Mouse (Mus musculus) E14TG2a.4 (cell line): ENCODE results near the gene Fam78a.

Experiments used
- CTCF ChIP-seq: conservative IDR thresholded peaks from 2 replicates; pipeline ENCODE4 v1.5.1; 2014; ENCODE audit warnings: low read length
- POU5F1 ChIP-seq: IDR thresholded peaks from 2 replicates; pipeline ENCODE4 v1.6.1; 2014; ENCODE audit warnings: low read length, borderline replicate concordance

- TF ChIP-seq CTCF (no peak), POU5F1 (no peak)
These were observed 27.9 kb upstream of the Fam78a start for GRCm38 (mm10) chr2:32112548-32112947.
